Comparison of ENCODE assay signal across 12 mouse cellular contexts in genomic region chr4:141048810-141049475, GRCm38 (mm10). TPM values are rescaled to one million over a fixed set of nuclear protein-coding genes. Genes with fewer than 3 reads are reported as not detected.
A peak's percentile ranks its signal among the peaks of the same experiment; 100 is the strongest.
DNase-seq lines count a peak whose midpoint lies in the region; ATAC-seq and TF ChIP-seq lines count a peak whose summit lies in the region.
"Had no signal": no experiment of that assay in that cellular context is flagged by ENCODE, and none has a peak within 500 bp of the region (broad histone marks: within the 10 kb centered on the region; RNA-seq: fewer than 3 reads in every experiment).

No protein-coding gene starts in this region.

- H3K9me3 ChIP-seq in stomach, embryonic 14.5 days (ENCODE audit: control insufficient read depth, low read depth, low read length) = no peaks in the 10 kb centered on the region
- no peaks in the 10 kb centered on the region for H3K9me3 ChIP-seq in stomach, postnatal 0 days (ENCODE audit: control insufficient read depth, low read length)
- no peaks in the 10 kb centered on the region for H3K9me3 ChIP-seq in forebrain, embryonic 16.5 days (ENCODE audit: control insufficient read depth, low read length)
- H3K9me3 ChIP-seq in midbrain, embryonic 14.5 days (ENCODE audit: control insufficient read depth, low read length) = no peaks in the 10 kb centered on the region
- H3K9me3 ChIP-seq: heart, embryonic 15.5 days; megakaryocyte, embryonic 14.5 days had no signal

- no peak for ATAC-seq in stomach, embryonic 14.5 days (ENCODE audit: insufficient number of reproducible peaks, insufficient read depth, low FRiP score, low read depth)
- no peak; the same call in 1 of the 2 replicates for ATAC-seq in stomach, postnatal 0 days (ENCODE audit: low FRiP score, low TSS enrichment)
- peak; percentile 9 for ATAC-seq in forebrain, embryonic 16.5 days
- peak; percentile 25; the same call in 1 of the 2 replicates for ATAC-seq in midbrain, embryonic 14.5 days (ENCODE audit: low FRiP score, low TSS enrichment)

- no peak overlapping the region for H3K4me2 ChIP-seq in stomach, embryonic 14.5 days (replicated peaks; ENCODE audit: low read depth, low read length)
- H3K4me2 ChIP-seq in stomach, postnatal 0 days (replicated peaks; ENCODE audit: low read depth) = no peak overlapping the region
- H3K4me2 ChIP-seq in forebrain, embryonic 16.5 days (ENCODE audit: low read length) = peak overlapping the region; percentile 34
- H3K4me2 ChIP-seq in midbrain, embryonic 14.5 days (ENCODE audit: low read length) = peak overlapping the region; percentile 50
- H3K4me2 ChIP-seq: heart, embryonic 15.5 days had no signal

- H3K9ac ChIP-seq in stomach, embryonic 14.5 days (replicated peaks; ENCODE audit: low read depth, low read length) = no peak overlapping the region
- H3K9ac ChIP-seq in stomach, postnatal 0 days (ENCODE audit: low read length) = no peak overlapping the region
- H3K9ac ChIP-seq in forebrain, embryonic 16.5 days (replicated peaks; ENCODE audit: low read depth, low read length) = peak overlapping the region; percentile 48
- peak overlapping the region; percentile 51 for H3K9ac ChIP-seq in midbrain, embryonic 14.5 days (replicated peaks; ENCODE audit: low read length)
- H3K9ac ChIP-seq: heart, embryonic 15.5 days had no signal

- H3K27me3 ChIP-seq in stomach, embryonic 14.5 days (ENCODE audit: control insufficient read depth, insufficient read depth, low read length) = no peaks in the 10 kb centered on the region
- H3K27me3 ChIP-seq in stomach, postnatal 0 days (ENCODE audit: control insufficient read depth, insufficient read depth, low read length) = no peaks in the 10 kb centered on the region
- no peaks in the 10 kb centered on the region for H3K27me3 ChIP-seq in forebrain, embryonic 16.5 days (replicated peaks; ENCODE audit: control insufficient read depth, insufficient read depth, low read length)
- no peaks in the 10 kb centered on the region for H3K27me3 ChIP-seq in midbrain, embryonic 14.5 days (ENCODE audit: control insufficient read depth, insufficient read depth, low read length)
- H3K27me3 ChIP-seq: heart, embryonic 15.5 days had no signal

- H3K27ac ChIP-seq in stomach, embryonic 14.5 days (ENCODE audit: low read length) = peak overlapping the region; percentile 33; the same call in 1 of the 2 replicates
- no peak overlapping the region for H3K27ac ChIP-seq in stomach, postnatal 0 days (replicated peaks)
- peak overlapping the region; percentile 92 for H3K27ac ChIP-seq in forebrain, embryonic 16.5 days (ENCODE audit: low read length)
- peak overlapping the region; percentile 98 for H3K27ac ChIP-seq in midbrain, embryonic 14.5 days (replicated peaks; ENCODE audit: low read depth, low read length)
- H3K27ac ChIP-seq: heart, embryonic 15.5 days had no signal

- WGBS in stomach, embryonic 14.5 days = 81% methylated on average over 17 of the region's 17 CpGs
- 73% methylated on average over 17 of the region's 17 CpGs for WGBS in stomach, postnatal 0 days
- whole genome bisulfite sequencing in forebrain, embryonic 16.5 days = 16% methylated on average over 17 of the region's 17 CpGs
- 13% methylated on average over 17 of the region's 17 CpGs for WGBS in midbrain, embryonic 14.5 days

- H3K4me1 ChIP-seq in stomach, embryonic 14.5 days (ENCODE audit: control insufficient read depth, insufficient read depth, low read length) = peaks cover 8% of the 10 kb centered on the region
- no peaks in the 10 kb centered on the region for H3K4me1 ChIP-seq in stomach, postnatal 0 days (replicated peaks; ENCODE audit: control insufficient read depth, insufficient read depth)
- H3K4me1 ChIP-seq in forebrain, embryonic 16.5 days (replicated peaks; ENCODE audit: control insufficient read depth, insufficient read depth, low read length) = peaks cover 50% of the 10 kb centered on the region
- H3K4me1 ChIP-seq in midbrain, embryonic 14.5 days (ENCODE audit: control insufficient read depth, insufficient read depth, low read length) = peaks cover 49% of the 10 kb centered on the region

- TF ChIP-seq EP300 in stomach, postnatal 0 days (optimal IDR thresholded peaks at IDR 0.05) = no peak

- no peak for DNase-seq in stomach, postnatal 0 days (ENCODE audit: low spot score)
- peak; percentile 75 for DNase-seq in midbrain, embryonic 14.5 days
- DNase-seq in thymus, postnatal 14 days = no peak
- DNase-seq in gastrocnemius, postnatal 25 days = no peak
- no peak for DNase-seq in layer of hippocampus, adult 8-10 months (ENCODE audit: low spot score in 2 of 2)

- H3K4me3 ChIP-seq in stomach, embryonic 14.5 days (ENCODE audit: low read depth, low read length) = no peak overlapping the region
- no peak overlapping the region for H3K4me3 ChIP-seq in stomach, postnatal 0 days (ENCODE audit: low read depth, low read length)
- H3K4me3 ChIP-seq in forebrain, embryonic 16.5 days (replicated peaks; ENCODE audit: low read length) = no peak overlapping the region
- no peak overlapping the region for H3K4me3 ChIP-seq in midbrain, embryonic 14.5 days (replicated peaks; ENCODE audit: low read depth, low read length)
- H3K4me3 ChIP-seq: heart, embryonic 15.5 days; megakaryocyte, embryonic 14.5 days had no signal

- no peak for TF ChIP-seq CTCF in stomach, postnatal 0 days (IDR thresholded peaks at IDR 0.05; ENCODE audit: low read depth)

- no peaks in the 10 kb centered on the region for H3K36me3 ChIP-seq in stomach, embryonic 14.5 days (ENCODE audit: control insufficient read depth, insufficient read depth, low read length)
- H3K36me3 ChIP-seq in stomach, postnatal 0 days (ENCODE audit: control insufficient read depth, insufficient read depth, low read length) = no peaks in the 10 kb centered on the region; the same call in 1 of the 2 replicates
- H3K36me3 ChIP-seq in forebrain, embryonic 16.5 days (ENCODE audit: control insufficient read depth, insufficient read depth) = no peaks in the 10 kb centered on the region
- peaks cover 13% of the 10 kb centered on the region for H3K36me3 ChIP-seq in midbrain, embryonic 14.5 days (ENCODE audit: control insufficient read depth, insufficient read depth, low read length)
- H3K36me3 ChIP-seq: heart, embryonic 15.5 days had no signal

RNA-seq across cellular contexts. Expression of gene Crocc, which starts 11.4 kb away (rescaled TPM):
- polyA plus RNA-seq in stomach, embryonic 14.5 days (2014; fragmentation: Nextera tagmentation; extraction: Ambion mirVana) = 5.9 and 7.4 TPM in 2 replicates
- 1.4 and 1.6 TPM in 2 replicates for polyA plus RNA-seq in stomach, postnatal 0 days (2015; fragmentation: Nextera tagmentation; extraction: Ambion mirVana)
- 6.2 and 6.7 TPM in 2 replicates for polyA plus RNA-seq in forebrain, embryonic 16.5 days (2015; fragmentation: Nextera tagmentation; extraction: Ambion mirVana)
- 7.2 and 7.4 TPM in 2 replicates for polyA plus RNA-seq in midbrain, embryonic 14.5 days (2014; fragmentation: Nextera tagmentation; extraction: Ambion mirVana)
- total RNA-seq in gastrocnemius, postnatal 25 days (2021) = 1 to 10 TPM; 1.8 to 2.4 TPM
- 10 to 100 TPM; 67.9 to 92.0 (median 76.6) TPM for total RNA-seq in layer of hippocampus, adult 8-10 months (2022)

RNA-seq across cellular contexts. Expression of gene Necap2, which starts 29.2 kb away (rescaled TPM):
- 67.0 and 77.1 TPM in 2 replicates for polyA plus RNA-seq in stomach, embryonic 14.5 days (2014; fragmentation: Nextera tagmentation; extraction: Ambion mirVana)
- polyA plus RNA-seq in stomach, postnatal 0 days (2015; fragmentation: Nextera tagmentation; extraction: Ambion mirVana) = 77.7 and 81.1 TPM in 2 replicates
- polyA plus RNA-seq in forebrain, embryonic 16.5 days (2015; fragmentation: Nextera tagmentation; extraction: Ambion mirVana) = 56.6 and 57.8 TPM in 2 replicates
- polyA plus RNA-seq in midbrain, embryonic 14.5 days (2014; fragmentation: Nextera tagmentation; extraction: Ambion mirVana) = 38.4 and 43.3 TPM in 2 replicates
- 10 to 100 TPM; 12.6 to 14.5 TPM for total RNA-seq in gastrocnemius, postnatal 25 days (2021)
- total RNA-seq in layer of hippocampus, adult 8-10 months (2022) = 10 to 100 TPM; 41.4 to 55.0 (median 46.9) TPM

RNA-seq across cellular contexts. Expression of gene Mfap2, which starts 38.7 kb away (rescaled TPM):
- polyA plus RNA-seq in stomach, embryonic 14.5 days (2014; fragmentation: Nextera tagmentation; extraction: Ambion mirVana) = 633 and 721 TPM in 2 replicates
- polyA plus RNA-seq in stomach, postnatal 0 days (2015; fragmentation: Nextera tagmentation; extraction: Ambion mirVana) = 244 and 247 TPM in 2 replicates
- polyA plus RNA-seq in forebrain, embryonic 16.5 days (2015; fragmentation: Nextera tagmentation; extraction: Ambion mirVana) = 190 and 202 TPM in 2 replicates
- polyA plus RNA-seq in midbrain, embryonic 14.5 days (2014; fragmentation: Nextera tagmentation; extraction: Ambion mirVana) = 142 and 169 TPM in 2 replicates
- 10 to 100 TPM; 11.9 to 13.3 TPM for total RNA-seq in gastrocnemius, postnatal 25 days (2021)
- 1 to 10 TPM; 4.2 to 6.6 (median 5.5) TPM for total RNA-seq in layer of hippocampus, adult 8-10 months (2022)
- total RNA-seq: common myeloid progenitor, adult 5-6 weeks had no signal

RNA-seq across cellular contexts. Expression of gene Spata21, which starts 39.2 kb away (rescaled TPM):
- polyA plus RNA-seq in stomach, embryonic 14.5 days (2014; fragmentation: Nextera tagmentation; extraction: Ambion mirVana) = 0.30 and 0.59 TPM in 2 replicates
- polyA plus RNA-seq in stomach, postnatal 0 days (2015; fragmentation: Nextera tagmentation; extraction: Ambion mirVana) = 0.05 and 0.11 TPM in 2 replicates
- polyA plus RNA-seq in forebrain, embryonic 16.5 days (2015; fragmentation: Nextera tagmentation; extraction: Ambion mirVana) = 0.09 and 0.46 TPM in 2 replicates
- 0.24 TPM in 1 of 2 replicates, not detected in the other for polyA plus RNA-seq in midbrain, embryonic 14.5 days (2014; fragmentation: Nextera tagmentation; extraction: Ambion mirVana)
- total RNA-seq in gastrocnemius, postnatal 25 days (2021) = not detected
- under 1 TPM in 2 of 4 experiments, not detected in 2; 0.20 to 0.23 TPM for total RNA-seq in layer of hippocampus, adult 8-10 months (2022)
- total RNA-seq: common myeloid progenitor, adult 5-6 weeks had no signal
- polyA plus RNA-seq: liver, embryonic 16.5 days; urinary bladder, adult 2 months had no signal

Comparison
In these comparisons a context has a peak if more than half of its experiments do, and no peak if none do; other contexts are left out.
1. ATAC-seq: peak in forebrain, embryonic 16.5 days (single experiment) and midbrain, embryonic 14.5 days (single experiment); none in stomach, embryonic 14.5 days (single experiment) and stomach, postnatal 0 days (single experiment).
2. H3K4me2 ChIP-seq: peak in forebrain, embryonic 16.5 days (single experiment) and midbrain, embryonic 14.5 days (single experiment); none in stomach, embryonic 14.5 days (single experiment) and stomach, postnatal 0 days (single experiment).
3. H3K9ac ChIP-seq: peak in forebrain, embryonic 16.5 days (single experiment) and midbrain, embryonic 14.5 days (single experiment); none in stomach, embryonic 14.5 days (single experiment) and stomach, postnatal 0 days (single experiment).